Mouse (Mus musculus): ENCODE data around the gene 4930562C15Rik.

- TF ChIP-seq CHD2 (IDR thresholded peaks at IDR 0.05; ENCODE audit: low read depth, low read length) (no peak), ZNF384 (IDR thresholded peaks at IDR 0.05; ENCODE audit: low read depth, low read length) (peak; percentile 99), ZC3H11A (IDR thresholded peaks at IDR 0.05; ENCODE audit: borderline replicate concordance, low read depth, low read length) (peak; percentile 20; the same call in 1 of the 2 replicates), MAFK (IDR thresholded peaks at IDR 0.05; ENCODE audit: insufficient read depth, low read depth, low read length) (no peak)
Observed at GRCm38 (mm10) chr16:4913783-4914735, 78.8 kb downstream of the 4930562C15Rik start.

Measured in ES-E14 (cell line).